Mouse (Mus musculus) ovary, postnatal 10 days (tissue): ENCODE measurements around the gene Hnf1a.
A peak's percentile ranks its signal among the peaks of the same experiment; 100 is the strongest.
"Not testable (repeated sequence)": the region's sequence is repeated elsewhere in the genome, so short reads cannot be mapped to it uniquely, and the experiment has no call there.

Experiments
- DNase-seq: peaks from one replicate; pipeline ENCODE4 v3.0.0; 2022; ENCODE audit warnings: low spot score

Gene Hnf1a

GRCm38 (mm10) chr5:114945072-114945471 lies 25.8 kb downstream of the Hnf1a start:
- no peak for DNase-seq

- no peak for DNase-seq
These were observed 28.1 kb downstream of the Hnf1a start for GRCm38 (mm10) chr5:114942766-114943130.

- peak; percentile 55 for DNase-seq
These were observed 28.7 kb downstream of the Hnf1a start, which contains the start of gene 2210016L21Rik for GRCm38 (mm10) chr5:114942074-114942765. 2210016L21Rik (plus strand) TSS chr5:114942158.

DNA sequence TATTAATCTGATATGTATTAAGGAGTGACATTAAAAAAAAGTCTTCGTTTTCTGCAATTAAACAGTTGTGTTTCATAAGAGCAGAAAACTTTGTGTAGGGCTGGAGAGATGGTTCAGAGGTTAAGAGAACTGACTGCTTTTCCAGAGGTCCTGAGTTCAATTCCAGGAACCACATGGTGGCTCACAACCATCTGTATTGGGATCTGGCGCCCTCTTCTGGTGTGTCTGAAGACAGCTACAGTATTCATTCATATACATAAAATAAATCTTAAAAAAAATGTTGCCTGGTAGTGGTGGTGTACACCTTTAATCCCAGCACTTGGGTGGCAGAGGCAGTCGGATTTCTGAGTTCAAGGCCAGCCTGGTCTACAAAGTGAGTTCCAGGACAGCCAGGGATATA lies 29.8 kb downstream of the Hnf1a start:
- DNase-seq = not testable (repeated sequence)

DNA sequence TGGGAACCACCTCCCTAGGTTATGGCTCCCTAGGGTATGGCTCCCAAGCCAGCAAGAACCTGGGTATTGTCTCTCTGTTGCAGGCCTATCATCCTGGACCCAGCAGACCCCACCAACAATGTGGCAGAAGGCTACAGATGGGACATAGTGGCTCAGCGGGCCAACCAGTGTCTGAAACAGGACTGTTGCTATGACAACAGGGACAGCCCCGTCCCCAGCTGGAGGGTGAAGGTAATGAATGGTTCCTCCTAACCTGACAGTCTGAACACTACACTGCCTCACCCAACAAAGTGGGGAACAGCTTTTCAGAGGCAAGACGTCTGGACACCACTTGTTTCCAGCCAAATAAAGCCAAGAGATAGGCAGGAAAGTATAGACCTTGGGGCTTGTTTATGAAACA lies 35.1 kb downstream of the Hnf1a start:
- DNase-seq = no peak

GRCm38 (mm10) chr5:114933206-114933605 lies 37.7 kb downstream of the Hnf1a start:
- no peak for DNase-seq

DNA sequence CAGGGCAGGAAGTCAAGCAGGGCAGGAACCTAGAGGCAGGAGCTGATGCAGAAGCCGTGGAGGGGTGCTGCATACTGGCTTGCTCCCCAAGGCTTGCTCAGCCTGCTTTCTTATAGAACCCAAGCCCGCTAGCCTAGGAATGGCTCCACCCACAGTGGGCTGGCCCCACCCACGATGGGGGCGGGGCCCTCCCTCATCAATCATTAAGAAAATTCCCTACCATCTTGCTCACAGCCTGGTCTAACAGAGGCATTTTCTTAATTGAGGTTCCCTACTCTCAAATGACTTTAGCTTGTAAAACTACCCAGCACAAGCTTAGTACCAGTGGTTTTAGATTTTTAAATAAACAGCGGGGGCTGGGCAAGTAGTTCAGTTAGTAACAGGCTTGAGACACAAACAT lies 39.3 kb downstream of the Hnf1a start:
- DNase-seq = no peak

DNA sequence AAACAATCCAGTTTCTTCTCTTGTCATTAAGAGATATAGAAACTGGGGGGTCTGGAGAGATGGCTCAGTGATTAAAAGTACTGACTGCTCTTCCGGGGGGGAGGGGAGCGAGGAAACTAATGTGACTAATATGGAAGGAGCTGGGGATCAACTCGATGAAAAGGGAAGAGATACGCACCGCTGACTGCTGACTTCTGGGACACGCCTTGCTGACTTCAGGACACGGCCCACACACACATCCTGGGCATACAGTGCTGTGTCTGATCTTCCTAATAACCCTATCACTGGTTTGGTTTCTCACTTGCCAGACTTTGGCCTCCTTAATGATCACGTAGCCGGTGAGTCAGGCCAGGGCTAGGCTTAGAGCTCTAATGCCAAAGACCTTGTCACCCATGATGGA lies 44.1 kb downstream of the Hnf1a start:
- no peak for DNase-seq

DNA sequence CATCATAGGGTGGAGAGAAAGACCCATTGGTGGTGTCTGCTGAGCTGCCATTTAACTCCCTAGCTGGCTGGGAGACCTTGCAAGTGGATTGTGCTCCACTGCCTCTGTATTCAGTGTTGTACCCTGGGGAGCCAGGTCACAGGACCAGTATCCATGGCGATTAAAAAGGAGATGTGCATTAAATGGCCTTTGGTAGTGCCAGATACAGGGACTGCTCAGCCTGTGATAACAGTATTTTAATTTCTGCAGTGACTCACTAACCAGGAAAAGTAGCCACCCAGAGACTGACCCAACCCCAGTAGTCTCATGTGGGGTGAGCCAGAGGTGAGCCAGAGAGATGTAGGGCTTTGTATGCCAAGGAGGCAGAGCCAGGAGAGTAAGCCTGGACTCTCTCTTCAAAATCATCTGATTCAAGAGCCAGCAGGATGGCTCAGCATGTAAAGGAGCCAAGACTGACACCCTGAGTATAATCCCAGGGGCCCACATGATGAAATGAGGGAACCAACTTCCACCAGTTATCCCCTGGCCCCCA lies 44.7 kb downstream of the Hnf1a start:
- no peak for DNase-seq

DNA sequence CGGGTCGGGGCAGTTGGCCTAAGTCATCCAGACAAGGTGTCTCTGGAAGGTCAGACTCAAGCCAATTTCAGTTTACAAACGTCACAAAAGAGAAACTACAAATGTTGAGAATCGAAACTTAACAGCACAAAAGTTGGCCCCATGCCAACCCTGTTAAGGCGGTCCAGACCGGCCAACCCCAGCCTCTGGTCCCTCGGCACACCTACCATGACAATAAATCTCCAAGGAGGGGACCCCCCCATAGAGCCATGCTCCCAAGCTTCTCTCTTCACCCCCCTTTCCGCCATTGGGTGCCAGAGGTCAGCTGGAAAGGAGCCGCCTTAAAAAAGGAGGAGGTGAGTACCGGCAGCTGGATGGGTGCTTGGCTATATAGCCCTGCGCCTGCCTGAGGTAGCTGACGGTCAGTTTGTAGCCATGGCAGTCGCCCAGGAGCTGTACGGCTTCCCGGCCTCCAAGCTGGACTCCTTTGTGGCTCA lies 47.9 kb downstream of the Hnf1a start, which contains the start of gene Oasl1:
Gene Oasl1 (plus strand): TSS at position 243 of the 476 bp plus-strand sequence.
- peak; percentile 36 for DNase-seq

DNA sequence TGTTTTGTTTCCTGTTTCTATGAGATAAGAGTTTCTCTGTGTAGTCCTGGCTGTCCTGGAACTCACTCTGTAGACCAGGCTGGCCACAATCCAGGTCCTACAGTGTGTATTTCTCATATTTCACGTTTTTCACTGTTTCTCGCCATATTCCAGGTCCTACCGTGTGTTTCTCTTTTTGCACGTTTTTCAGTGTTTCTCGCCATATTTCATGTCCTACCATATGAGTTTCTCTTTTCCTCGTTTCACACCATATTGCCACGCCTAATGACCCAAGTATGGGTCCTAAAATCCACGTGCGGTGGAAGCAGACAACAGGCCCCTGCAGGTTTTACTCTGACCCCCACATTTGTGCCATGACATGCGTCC lies 48.5 kb downstream of the Hnf1a start:
- no peak for DNase-seq

GRCm38 (mm10) chr5:114921551-114922365 lies 49.1 kb downstream of the Hnf1a start:
- DNase-seq = no peak

- not testable (repeated sequence) for DNase-seq
These were observed 53.5 kb downstream of the Hnf1a start for GRCm38 (mm10) chr5:114917357-114917756.

DNA sequence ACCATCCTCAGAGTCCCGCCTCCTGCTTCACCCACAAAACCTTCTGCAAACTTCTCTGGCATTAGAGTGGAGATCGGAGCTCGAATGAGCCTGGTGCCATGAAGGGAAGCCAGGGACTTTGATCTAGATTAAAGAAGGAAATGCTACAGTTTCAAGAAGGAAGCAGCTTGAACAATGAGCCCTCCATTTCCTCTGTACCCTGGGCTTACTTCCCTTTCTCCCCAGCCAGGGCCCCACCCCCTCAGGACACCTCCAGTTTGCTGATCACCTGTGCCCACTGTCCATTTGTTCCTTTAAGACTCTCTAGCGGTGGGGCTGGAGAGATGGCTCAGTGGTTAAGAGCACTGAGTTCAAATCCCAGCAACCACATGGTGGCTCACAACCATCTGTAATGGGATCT lies 54.1 kb downstream of the Hnf1a start:
- no peak for DNase-seq

DNA sequence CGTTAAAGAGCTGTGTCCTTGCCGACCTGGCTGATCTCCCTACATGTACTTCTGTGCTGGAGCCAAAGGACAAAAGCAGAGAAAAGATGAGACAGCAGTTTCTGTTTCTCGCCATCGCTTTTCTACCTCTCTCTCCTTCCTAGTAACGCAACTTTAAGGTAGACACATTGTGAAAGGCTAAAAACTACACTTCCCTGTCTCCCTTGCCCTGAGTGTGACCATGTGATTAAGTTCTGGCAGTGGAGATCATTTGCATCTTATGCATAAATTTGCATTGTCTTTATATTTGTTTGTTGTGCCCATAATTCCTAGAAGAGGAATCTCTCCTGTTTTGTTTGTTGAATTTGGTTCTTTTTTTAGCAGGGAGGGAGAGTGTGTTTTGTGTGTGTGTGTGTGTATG lies 55.0 kb downstream of the Hnf1a start:
- no peak for DNase-seq

DNA sequence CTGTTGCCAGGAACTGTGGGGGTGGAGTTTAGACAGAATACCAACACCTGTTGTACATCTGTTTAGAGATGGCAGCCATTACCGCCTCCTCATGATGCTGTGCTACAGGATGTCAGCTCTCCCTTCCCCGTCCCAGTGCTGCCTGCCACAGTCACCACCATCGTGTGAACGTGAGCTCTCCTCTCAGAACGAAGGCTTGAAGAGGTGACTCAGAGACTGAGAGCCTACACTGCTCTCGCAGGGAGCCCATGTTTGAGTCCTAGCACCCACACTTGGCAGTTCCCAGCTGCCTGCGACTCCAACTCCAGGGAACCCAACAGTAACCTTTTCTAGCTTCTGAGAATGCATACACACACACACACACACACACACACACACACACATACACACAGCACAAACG lies 56.0 kb downstream of the Hnf1a start:
- DNase-seq = no peak

DNA sequence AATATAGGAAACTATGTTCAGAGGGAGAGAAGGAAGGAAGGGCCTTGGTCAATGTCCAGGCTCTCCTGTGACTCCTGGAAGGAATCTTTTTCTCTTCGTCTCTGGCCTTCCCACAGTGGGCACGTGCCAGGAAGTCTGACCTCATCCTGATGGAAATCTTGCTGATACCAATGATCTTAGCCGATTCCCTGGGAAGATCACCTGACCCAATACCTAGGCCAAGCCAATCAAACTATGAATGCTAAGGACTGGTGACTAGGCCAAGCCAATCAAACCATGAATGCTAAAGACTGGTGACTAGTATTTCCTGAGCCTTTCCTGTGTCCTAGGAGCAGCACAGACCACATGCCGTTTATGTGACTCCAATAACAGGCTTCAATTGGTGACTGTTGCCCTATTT lies 57.2 kb downstream of the Hnf1a start:
- no peak for DNase-seq

GRCm38 (mm10) chr5:114908598-114909305 lies 62.1 kb downstream of the Hnf1a start:
- no peak for DNase-seq

GRCm38 (mm10) chr5:114902413-114902812 lies 68.5 kb downstream of the Hnf1a start:
- no peak for DNase-seq
